Mouse (Mus musculus): ENCODE results near the gene Zdhhc18.

DNA sequence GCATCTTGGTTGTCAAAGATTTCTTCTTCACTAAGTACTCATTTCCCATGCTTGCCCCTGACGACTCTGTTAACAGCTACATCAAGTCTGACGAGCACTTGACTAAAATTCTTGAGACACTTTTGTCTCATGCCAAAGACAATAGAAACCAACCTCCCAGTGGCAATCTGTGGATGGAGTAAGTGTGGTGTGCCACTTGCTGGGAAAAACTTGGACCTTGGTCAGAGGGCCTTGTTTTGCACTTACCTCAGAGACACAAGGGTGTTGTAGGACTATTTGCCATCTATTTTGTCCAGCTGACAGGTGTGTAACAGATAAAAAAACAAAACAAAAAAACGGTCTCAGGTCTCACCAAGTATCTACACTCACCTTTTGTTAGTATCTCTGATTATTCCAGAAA lies 26.2 kb upstream of the Zdhhc18 start:
- TF ChIP-seq CTCF (IDR thresholded peaks at IDR 0.05; ENCODE audit: low read depth) (no peak), EP300 (IDR thresholded peaks at IDR 0.05; ENCODE audit: low read depth) (no peak)
